Mouse (Mus musculus) ES-Bruce4 (cell line): Measurements from ENCODE around the gene Sgsm2.

Experiments
- CTCF ChIP-seq: IDR thresholded peaks from one replicate; pipeline ENCODE4 v1.8.1; 2011; ENCODE audit warnings: low read depth, low read length
- EP300 ChIP-seq: IDR thresholded peaks from 2 replicates; pipeline ENCODE4 v1.6.1; 2011; ENCODE audit warnings: low read depth, low read length; ENCODE audit not compliant: insufficient read depth

DNA sequence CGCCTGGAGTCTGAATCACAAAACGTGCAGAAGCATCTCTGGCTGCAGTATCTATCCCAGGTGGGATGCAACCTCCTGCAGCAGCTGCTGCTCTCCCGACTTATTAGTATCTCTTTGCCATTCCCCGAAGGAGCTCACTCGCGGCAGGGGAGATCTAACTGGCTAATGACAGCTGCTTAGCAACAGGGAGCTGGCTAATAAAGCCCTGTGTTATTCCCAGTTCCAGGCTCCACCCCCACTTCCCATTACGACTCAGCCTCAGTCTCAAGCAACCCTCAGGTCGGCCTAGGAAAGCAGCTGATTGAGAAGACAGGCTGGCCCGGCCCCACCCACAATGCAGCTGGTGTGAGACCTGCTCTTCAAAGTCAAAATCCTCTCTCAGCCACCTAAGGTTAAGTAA is 20.1 kb downstream of the Sgsm2 start:
- TF ChIP-seq CTCF, result no peak
- TF ChIP-seq EP300, result 0 out of 2 replicates have a peak, but pooled peaks have one; percentile 21
